Mouse (Mus musculus): ENCODE results near the gene Igfbp6. TPM values are rescaled to one million over a fixed set of nuclear protein-coding genes. Genes with fewer than 3 reads are reported as not detected.
"Not testable (repeated sequence)": the region's sequence is repeated elsewhere in the genome, so short reads cannot be mapped to it uniquely, and the experiment has no call there.

The Igfbp6 gene
- polyA plus RNA-seq, 1 experiment from 2014 or later: 0.34 TPM

DNA sequence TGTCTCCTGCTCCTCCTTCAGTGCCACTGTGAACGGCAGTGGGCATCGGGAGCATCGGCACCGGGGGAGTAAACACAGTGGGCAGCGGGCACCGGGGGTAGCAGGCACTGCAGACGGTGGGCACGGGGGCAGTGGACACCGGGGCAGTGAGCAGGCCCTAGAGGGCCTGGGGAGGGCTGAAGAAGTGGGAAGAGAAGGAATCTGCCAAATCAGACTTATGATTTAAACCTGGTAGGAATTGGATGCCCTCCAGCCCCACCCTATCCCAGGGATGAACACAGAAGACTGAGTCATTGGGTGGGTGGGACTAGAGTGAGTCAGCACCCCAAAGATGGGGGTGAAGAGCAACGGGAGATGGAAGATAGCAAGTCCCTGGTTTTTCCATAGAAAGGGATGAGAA, 1.2 kb downstream of the Igfbp6 start:
- Histone ChIP-seq H3K27ac (ENCODE audit: low read depth, low read length) (no peak overlapping the region), H3K4me1 (ENCODE audit: control insufficient read depth, insufficient read depth, low read length) (peaks cover 5% of the 10 kb centered on the region; the same call in 1 of the 2 replicates), H3K4me3 (ENCODE audit: low read depth, low read length) (no peak overlapping the region), H3K4me2 (ENCODE audit: low read depth) (no peak overlapping the region), H3K9ac (ENCODE audit: low read length) (no peak overlapping the region), H3K9me3 (ENCODE audit: control insufficient read depth, low read length) (no peaks in the 10 kb centered on the region), H3K36me3 (ENCODE audit: control insufficient read depth, insufficient read depth, low read length) (no peaks in the 10 kb centered on the region), H3K27me3 (ENCODE audit: control insufficient read depth, insufficient read depth, low read length) (peaks cover 30% of the 10 kb centered on the region)
- ATAC-seq (ENCODE audit: insufficient read depth, low FRiP score, low TSS enrichment) (no peak), DNase-seq (ENCODE audit: low spot score) (no peak)
- 89% methylated on average over 10 of the region's 10 CpGs for WGBS

DNA sequence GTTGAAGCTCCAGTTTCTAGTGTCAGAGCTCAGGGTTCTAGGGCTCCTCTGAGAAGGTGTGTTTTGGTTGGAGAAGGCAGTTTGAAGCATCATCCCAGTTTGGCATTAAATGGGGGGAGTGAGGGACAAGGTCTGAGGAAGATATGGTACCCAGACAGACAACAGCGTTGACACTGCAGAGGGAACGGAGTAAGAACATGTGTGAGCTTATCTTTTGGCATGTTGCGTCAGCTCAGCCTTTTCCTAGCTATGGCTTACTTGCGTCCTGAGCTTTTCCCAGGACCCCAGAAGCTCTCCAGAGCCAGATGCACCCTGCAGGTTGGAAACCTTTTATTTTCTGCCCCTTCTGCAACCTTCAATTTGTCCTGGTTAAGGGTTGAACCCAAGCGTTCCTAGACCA, 1.9 kb downstream of the Igfbp6 start:
- Histone ChIP-seq H3K27me3 (ENCODE audit: control insufficient read depth, insufficient read depth, low read length) (peaks cover 30% of the 10 kb centered on the region), H3K4me1 (ENCODE audit: control insufficient read depth, insufficient read depth, low read length) (peaks cover 5% of the 10 kb centered on the region; the same call in 1 of the 2 replicates)
- 88% methylated on average over 5 of the region's 5 CpGs for WGBS

GRCm38 (mm10) chr15:102146882-102147281, 2.7 kb downstream of the Igfbp6 start:
- ATAC-seq (ENCODE audit: insufficient read depth, low FRiP score, low TSS enrichment) (no peak), DNase-seq (ENCODE audit: low spot score) (peak; percentile 36)
- peaks cover 5% of the 10 kb centered on the region; the same call in 1 of the 2 replicates for H3K4me1 ChIP-seq (ENCODE audit: control insufficient read depth, insufficient read depth, low read length)
- no peak overlapping the region for H3K27ac ChIP-seq (ENCODE audit: low read depth, low read length)
- 8% methylated on average over 1 of the region's 1 CpGs for WGBS
- no peaks in the 10 kb centered on the region for H3K9me3 ChIP-seq (ENCODE audit: control insufficient read depth, low read length)
- H3K4me2 ChIP-seq (ENCODE audit: low read depth): no peak overlapping the region
- no peak overlapping the region for H3K9ac ChIP-seq (ENCODE audit: low read length)
- H3K36me3 ChIP-seq (ENCODE audit: control insufficient read depth, insufficient read depth, low read length): no peaks in the 10 kb centered on the region
- no peak overlapping the region for H3K4me3 ChIP-seq (ENCODE audit: low read depth, low read length)
- peaks cover 30% of the 10 kb centered on the region for H3K27me3 ChIP-seq (ENCODE audit: control insufficient read depth, insufficient read depth, low read length)

More for the DNA sequence above, 1.9 kb downstream of the Igfbp6 start:
- no peak for DNase-seq (ENCODE audit: low spot score)
- H3K4me3 ChIP-seq (ENCODE audit: low read depth, low read length): no peak overlapping the region
- no peak for ATAC-seq (ENCODE audit: insufficient read depth, low FRiP score, low TSS enrichment)
- H3K27ac ChIP-seq (ENCODE audit: low read depth, low read length): no peak overlapping the region
- H3K9ac ChIP-seq (ENCODE audit: low read length): no peak overlapping the region
- no peaks in the 10 kb centered on the region for H3K36me3 ChIP-seq (ENCODE audit: control insufficient read depth, insufficient read depth, low read length)
- no peak overlapping the region for H3K4me2 ChIP-seq (ENCODE audit: low read depth)
- no peaks in the 10 kb centered on the region for H3K9me3 ChIP-seq (ENCODE audit: control insufficient read depth, low read length)

DNA sequence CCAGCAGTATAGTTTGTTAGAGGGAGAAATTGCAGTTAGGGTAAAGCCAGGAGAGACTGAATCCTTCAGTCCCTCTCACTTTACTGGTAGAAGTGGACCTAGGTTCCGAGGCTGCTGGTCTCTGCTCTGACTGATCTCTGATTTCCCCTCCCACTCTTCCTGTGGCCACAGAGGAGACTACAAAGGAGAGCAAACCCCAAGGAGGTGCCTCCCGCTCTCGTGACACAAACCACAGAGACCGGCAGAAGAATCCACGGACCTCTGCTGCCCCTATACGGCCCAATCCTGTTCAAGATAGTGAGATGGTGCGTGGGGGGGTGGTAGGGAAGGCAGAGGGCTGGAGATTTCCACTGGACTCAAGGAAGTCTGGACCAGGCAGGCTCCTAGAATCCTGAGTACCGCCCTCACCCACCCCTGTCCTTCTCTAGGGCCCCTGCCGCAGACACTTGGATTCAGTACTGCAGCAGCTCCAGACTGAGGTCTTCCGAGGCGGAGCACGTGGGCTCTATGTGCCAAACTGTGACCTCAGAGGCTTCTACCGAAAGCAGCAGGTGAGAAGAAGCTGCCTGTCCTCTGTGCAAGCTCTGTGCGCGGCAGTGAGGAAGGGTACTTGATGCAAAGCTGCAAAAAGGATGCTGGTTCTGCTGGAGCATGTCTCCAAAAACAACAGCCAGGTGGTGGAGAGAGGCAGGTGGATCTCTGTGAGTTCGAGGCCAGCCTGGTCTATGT, 3.7 kb downstream of the Igfbp6 start:
- no peak overlapping the region for H3K9ac ChIP-seq (ENCODE audit: low read length)
- peaks cover 7% of the 10 kb centered on the region for H3K4me1 ChIP-seq (ENCODE audit: control insufficient read depth, insufficient read depth, low read length)
- no peaks in the 10 kb centered on the region for H3K36me3 ChIP-seq (ENCODE audit: control insufficient read depth, insufficient read depth, low read length)
- DNase-seq (ENCODE audit: low spot score): no peak
- WGBS: 69% methylated on average over 16 of the region's 16 CpGs
- no peak for ATAC-seq (ENCODE audit: insufficient read depth, low FRiP score, low TSS enrichment)
- peaks cover 30% of the 10 kb centered on the region for H3K27me3 ChIP-seq (ENCODE audit: control insufficient read depth, insufficient read depth, low read length)
- H3K4me3 ChIP-seq (ENCODE audit: low read depth, low read length): no peak overlapping the region
- H3K9me3 ChIP-seq (ENCODE audit: control insufficient read depth, low read length): no peaks in the 10 kb centered on the region
- no peak overlapping the region for H3K4me2 ChIP-seq (ENCODE audit: low read depth)
- H3K27ac ChIP-seq (ENCODE audit: low read depth, low read length): no peak overlapping the region

DNA sequence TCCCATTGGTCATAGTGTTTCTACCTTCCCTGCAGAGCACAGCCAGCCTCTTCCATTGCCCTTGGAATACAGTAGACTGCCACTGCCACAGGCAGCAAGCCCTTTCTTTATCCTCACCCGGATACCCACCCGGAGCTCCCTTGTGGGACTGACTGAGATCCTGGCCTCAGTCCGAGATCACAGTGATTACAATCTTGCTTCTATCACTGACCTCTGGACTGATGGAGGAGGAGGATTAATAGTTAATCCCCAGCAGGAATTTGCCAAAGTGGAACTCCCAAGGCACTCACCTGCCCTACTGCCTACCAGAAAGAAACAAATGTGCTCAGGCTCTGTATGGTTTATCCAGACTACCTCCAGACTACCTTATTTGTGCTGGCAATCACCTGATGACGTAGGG, 5.4 kb downstream of the Igfbp6 start:
- peaks cover 5% of the 10 kb centered on the region for H3K4me1 ChIP-seq (ENCODE audit: control insufficient read depth, insufficient read depth, low read length)
- H3K27ac ChIP-seq (ENCODE audit: low read depth, low read length): no peak overlapping the region
- H3K36me3 ChIP-seq (ENCODE audit: control insufficient read depth, insufficient read depth, low read length): no peaks in the 10 kb centered on the region
- no peak overlapping the region for H3K4me2 ChIP-seq (ENCODE audit: low read depth)
- no peak overlapping the region for H3K4me3 ChIP-seq (ENCODE audit: low read depth, low read length)
- H3K9ac ChIP-seq (ENCODE audit: low read length): no peak overlapping the region
- H3K9me3 ChIP-seq (ENCODE audit: control insufficient read depth, low read length): no peaks in the 10 kb centered on the region
- H3K27me3 ChIP-seq (ENCODE audit: control insufficient read depth, insufficient read depth, low read length): peaks cover 16% of the 10 kb centered on the region
- DNase-seq (ENCODE audit: low spot score) (no peak), ATAC-seq (ENCODE audit: insufficient read depth, low FRiP score, low TSS enrichment) (no peak)
- WGBS: 78% methylated on average over 4 of the region's 4 CpGs

DNA sequence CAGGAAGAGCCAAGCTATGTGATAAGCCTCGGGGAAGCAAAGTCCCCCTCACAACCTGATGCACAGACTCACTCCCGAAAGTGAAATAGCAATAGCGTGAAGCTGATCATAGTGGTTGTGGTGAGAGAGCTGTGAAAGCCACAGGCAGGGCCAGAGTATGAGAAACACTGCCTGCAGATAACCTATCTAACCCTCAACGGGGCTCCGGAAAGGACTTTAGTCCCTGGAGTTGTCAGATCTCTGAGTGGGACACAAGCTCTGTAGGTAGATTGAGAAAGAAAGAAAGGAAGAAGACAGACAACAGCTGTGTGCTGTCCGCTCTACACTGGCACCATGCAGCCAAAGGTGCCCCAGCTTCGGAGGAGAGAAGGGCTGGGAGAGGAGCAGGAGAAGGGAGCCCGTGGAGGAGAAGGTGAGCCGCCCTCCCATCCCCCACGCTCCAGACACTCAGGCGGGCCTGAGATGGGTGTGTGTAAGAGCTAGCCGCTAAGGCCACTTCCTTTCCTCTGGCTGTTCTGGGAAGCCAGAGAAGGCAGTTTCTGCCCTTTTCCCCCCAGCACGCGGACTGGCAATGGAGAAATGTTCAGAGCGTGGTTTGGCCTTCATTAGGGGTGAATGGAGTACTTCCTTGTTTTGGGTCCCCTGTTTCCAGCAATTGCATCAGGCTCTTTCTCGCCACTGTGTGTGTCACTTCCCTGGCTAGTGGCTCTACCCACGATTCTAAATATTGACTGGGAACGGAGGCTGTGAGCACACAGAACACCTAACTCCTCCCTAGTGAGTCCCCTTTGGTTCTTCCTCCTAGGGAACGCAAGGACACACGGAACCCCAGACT, 6.4 kb downstream of the Igfbp6 start, which contains the start of gene Soat2:
Gene Soat2, plus strand, starts transcription at position 226 of the 835 bp plus-strand sequence.
- WGBS: 60% methylated on average over 20 of the region's 20 CpGs
- Histone ChIP-seq H3K9me3 (ENCODE audit: control insufficient read depth, low read length) (no peaks in the 10 kb centered on the region), H3K9ac (ENCODE audit: low read length) (no peak within 1 kb of the TSS; the same call in 1 of the 2 replicates), H3K27me3 (ENCODE audit: control insufficient read depth, insufficient read depth, low read length) (peaks cover 7% of the 10 kb centered on the region; the same call in 1 of the 2 replicates), H3K27ac (ENCODE audit: low read depth, low read length) (no peak within 1 kb of the TSS), H3K4me3 (ENCODE audit: low read depth, low read length) (no peak within 1 kb of the TSS), H3K4me2 (ENCODE audit: low read depth) (no peak within 1 kb of the TSS), H3K36me3 (ENCODE audit: control insufficient read depth, insufficient read depth, low read length) (no peaks in the 10 kb centered on the region), H3K4me1 (ENCODE audit: control insufficient read depth, insufficient read depth, low read length) (peaks cover 3% of the 10 kb centered on the region)
- DNase-seq (ENCODE audit: low spot score) (no peak), ATAC-seq (ENCODE audit: insufficient read depth, low FRiP score, low TSS enrichment) (no peak)

DNA sequence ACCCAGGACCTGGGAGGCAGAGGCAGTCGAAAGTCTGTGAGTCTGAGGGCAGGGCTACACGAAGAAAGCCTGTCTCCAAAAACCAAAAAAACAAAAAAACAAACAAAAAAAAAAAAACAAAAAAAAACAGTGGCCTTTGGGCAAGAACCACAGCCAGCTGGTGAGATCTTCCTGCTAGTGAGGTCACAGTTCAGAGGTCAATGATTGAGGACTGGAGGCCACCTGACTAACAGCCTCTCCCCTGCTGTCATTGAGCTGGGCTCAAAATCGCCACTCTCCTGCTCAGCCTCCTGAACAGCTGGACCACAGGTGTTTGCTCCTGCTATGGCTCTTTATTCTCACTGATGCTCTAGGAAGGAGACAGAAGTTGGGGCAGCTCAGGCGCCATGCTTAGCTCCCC, 8.5 kb downstream of the Igfbp6 start:
- DNase-seq (ENCODE audit: low spot score): no peak
- Histone ChIP-seq H3K27ac (ENCODE audit: low read depth, low read length) (peak overlapping the region; percentile 27; the same call in 1 of the 2 replicates), H3K36me3 (ENCODE audit: control insufficient read depth, insufficient read depth, low read length) (no peaks in the 10 kb centered on the region), H3K9ac (ENCODE audit: low read length) (no peak overlapping the region), H3K9me3 (ENCODE audit: control insufficient read depth, low read length) (no peaks in the 10 kb centered on the region), H3K27me3 (ENCODE audit: control insufficient read depth, insufficient read depth, low read length) (no peaks in the 10 kb centered on the region), H3K4me2 (ENCODE audit: low read depth) (no peak overlapping the region), H3K4me1 (ENCODE audit: control insufficient read depth, insufficient read depth, low read length) (peaks cover 3% of the 10 kb centered on the region), H3K4me3 (ENCODE audit: low read depth, low read length) (no peak overlapping the region)
- no peak for ATAC-seq (ENCODE audit: insufficient read depth, low FRiP score, low TSS enrichment)
- WGBS: 14% methylated on average over 4 of the region's 4 CpGs

- not testable (repeated sequence) for H3K9me3 ChIP-seq (ENCODE audit: control insufficient read depth, low read length); H3K27ac ChIP-seq (ENCODE audit: low read depth, low read length); H3K36me3 ChIP-seq (ENCODE audit: control insufficient read depth, insufficient read depth, low read length); DNase-seq (ENCODE audit: low spot score); H3K4me3 ChIP-seq (ENCODE audit: low read depth, low read length); H3K9ac ChIP-seq (ENCODE audit: low read length); ATAC-seq (ENCODE audit: insufficient read depth, low FRiP score, low TSS enrichment); H3K27me3 ChIP-seq (ENCODE audit: control insufficient read depth, insufficient read depth, low read length); H3K4me1 ChIP-seq (ENCODE audit: control insufficient read depth, insufficient read depth, low read length); H3K4me2 ChIP-seq (ENCODE audit: low read depth)
- 92% methylated on average over 6 of the region's 6 CpGs for WGBS
Measured at GRCm38 (mm10) chr15:102155006-102155405, 10.8 kb downstream of the Igfbp6 start.

Data from neural tube, embryonic 11.5 days (tissue).